Mouse (Mus musculus): ENCODE data around the gene Mtg2. TPM values are rescaled to one million over a fixed set of nuclear protein-coding genes. Genes with fewer than 3 reads are reported as not detected.

Mtg2 gene
- total RNA-seq, 2 experiments from 2014 or later = 12.6 to 19.1 TPM

GRCm38 (mm10) chr2:180099529-180099928 is 29.1 kb downstream of the Mtg2 start:
- intact Hi-C loops (cut with DNase I) = no loop called here
- peak in 1 of 2 experiments; percentile 18 for DNase-seq (ENCODE audit: low spot score in 2 of 2)

GRCm38 (mm10) chr2:180103151-180103977 is 33.0 kb downstream of the Mtg2 start:
- peak; percentile 50 to 53 for DNase-seq (ENCODE audit: low spot score in 2 of 2)

GRCm38 (mm10) chr2:180103978-180104658 is 33.7 kb downstream of the Mtg2 start, which contains the start of gene Hrh3:
Gene Hrh3, minus strand, starts transcription at chr2:180104488.
- intact Hi-C loops (cut with DNase I) = no loop called here
- DNase-seq (ENCODE audit: low spot score in 2 of 2) = peak; percentile 65 to 79

More at GRCm38 (mm10) chr2:180103151-180103977, 33.0 kb downstream of the Mtg2 start:
- intact Hi-C loops (cut with DNase I) = no loop called here

GRCm38 (mm10) chr2:180104659-180105377 is 34.4 kb downstream of the Mtg2 start:
- intact Hi-C loops (cut with DNase I) = no loop called here
- DNase-seq (ENCODE audit: low spot score in 2 of 2) = peak in 1 of 2 experiments; percentile 41

- DNase-seq (ENCODE audit: low spot score in 2 of 2) = no peak
- intact Hi-C loops (cut with DNase I) = no loop called here
Measured at GRCm38 (mm10) chr2:180105441-180106190, 35.2 kb downstream of the Mtg2 start.

- intact Hi-C loops (cut with DNase I) = no loop called here
- DNase-seq (ENCODE audit: low spot score in 2 of 2) = no peak
Measured at GRCm38 (mm10) chr2:180107081-180107480, 36.7 kb downstream of the Mtg2 start.

- intact Hi-C loops (cut with DNase I) = no loop called here
- DNase-seq (ENCODE audit: low spot score in 2 of 2) = no peak
Measured at GRCm38 (mm10) chr2:180108285-180108684, 37.9 kb downstream of the Mtg2 start.

- intact Hi-C loops (cut with DNase I) = no loop called here
- peak; percentile 80 to 82 for DNase-seq (ENCODE audit: low spot score in 2 of 2)
Measured at GRCm38 (mm10) chr2:180113909-180114890, 43.8 kb downstream of the Mtg2 start.

GRCm38 (mm10) chr2:180115279-180115678 is 44.9 kb downstream of the Mtg2 start:
- intact Hi-C loops (cut with DNase I) = no loop called here
- peak; percentile 62 to 64 for DNase-seq (ENCODE audit: low spot score in 2 of 2)

- peak; percentile 63 to 72 for DNase-seq (ENCODE audit: low spot score in 2 of 2)
- intact Hi-C loops (cut with DNase I) = no loop called here
Measured at GRCm38 (mm10) chr2:180116081-180116493, 45.7 kb downstream of the Mtg2 start.

GRCm38 (mm10) chr2:180116741-180117484 is 46.5 kb downstream of the Mtg2 start:
- intact Hi-C loops (cut with DNase I) = no loop called here
- no peak for DNase-seq (ENCODE audit: low spot score in 2 of 2)

GRCm38 (mm10) chr2:180117485-180118194 is 47.3 kb downstream of the Mtg2 start:
- DNase-seq (ENCODE audit: low spot score in 2 of 2) = peak; percentile 62 to 69
- intact Hi-C loops (cut with DNase I) = no loop called here

GRCm38 (mm10) chr2:180118661-180119438 is 48.5 kb downstream of the Mtg2 start, which contains the start of gene Osbpl2:
Gene Osbpl2, plus strand, starts transcription at chr2:180119306.
- intact Hi-C loops (cut with DNase I) = no loop called here
- DNase-seq (ENCODE audit: low spot score in 2 of 2) = peak; percentile 100

GRCm38 (mm10) chr2:180119439-180120291 is 49.3 kb downstream of the Mtg2 start:
- no peak for DNase-seq (ENCODE audit: low spot score in 2 of 2)
- intact Hi-C loops (cut with DNase I) = no loop called here

GRCm38 (mm10) chr2:180120292-180120761 is 49.9 kb downstream of the Mtg2 start:
- intact Hi-C loops (cut with DNase I) = no loop called here
- DNase-seq (ENCODE audit: low spot score in 2 of 2) = no peak
